Mouse (Mus musculus): ENCODE measurements around the gene Ebf4.

DNA sequence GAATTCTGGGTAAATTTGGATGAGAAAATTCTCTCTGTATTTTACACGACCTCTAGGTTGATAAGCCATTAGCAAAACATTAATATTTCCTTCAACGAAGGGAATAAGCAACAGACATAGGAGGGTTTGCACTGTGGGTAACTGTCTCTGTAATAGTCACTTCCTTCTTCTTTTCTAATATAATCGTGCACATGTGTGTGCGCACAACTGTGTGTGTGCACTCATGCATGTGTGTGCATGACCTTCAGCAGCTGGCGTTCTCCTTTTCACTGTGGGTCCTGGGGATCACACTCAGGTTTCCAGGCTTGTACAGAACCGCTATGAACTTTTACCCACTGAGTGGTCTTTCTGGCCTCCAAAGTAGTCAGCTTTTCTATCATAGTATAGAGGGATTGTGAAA lies 40.1 kb downstream of the Ebf4 start:
- TF ChIP-seq POLR2A (IDR thresholded peaks at IDR 0.05; ENCODE audit: insufficient read depth, low read depth, low read length) (no peak), CTCF (IDR thresholded peaks at IDR 0.05; ENCODE audit: insufficient read depth, low read depth, low read length) (no peak)
